Mouse (Mus musculus): ENCODE results near the gene Heatr1.

GRCm38 (mm10) chr13:12439586-12439985 lies 44.8 kb downstream of the Heatr1 start:
- TF ChIP-seq POLR2A (IDR thresholded peaks at IDR 0.05; ENCODE audit: control insufficient read depth, extremely low read depth, insufficient read depth, low read length, poor library complexity) (no peak), CTCF (IDR thresholded peaks at IDR 0.05; ENCODE audit: borderline replicate concordance, control insufficient read depth, extremely low read depth, insufficient read depth, low read length, poor library complexity) (no peak)

Measured in thymus, adult 2 months (tissue).